Mouse (Mus musculus): ENCODE data around the gene 9530053A07Rik. TPM values are rescaled to one million over a fixed set of nuclear protein-coding genes. Genes with fewer than 3 reads are reported as not detected.
"Not testable (repeated sequence)": the region's sequence is repeated elsewhere in the genome, so short reads cannot be mapped to it uniquely, and the experiment has no call there.

The 9530053A07Rik gene
- not detected in 2 replicates for polyA plus RNA-seq (2014; fragmentation: Nextera tagmentation; extraction: Ambion mirVana)

DNA sequence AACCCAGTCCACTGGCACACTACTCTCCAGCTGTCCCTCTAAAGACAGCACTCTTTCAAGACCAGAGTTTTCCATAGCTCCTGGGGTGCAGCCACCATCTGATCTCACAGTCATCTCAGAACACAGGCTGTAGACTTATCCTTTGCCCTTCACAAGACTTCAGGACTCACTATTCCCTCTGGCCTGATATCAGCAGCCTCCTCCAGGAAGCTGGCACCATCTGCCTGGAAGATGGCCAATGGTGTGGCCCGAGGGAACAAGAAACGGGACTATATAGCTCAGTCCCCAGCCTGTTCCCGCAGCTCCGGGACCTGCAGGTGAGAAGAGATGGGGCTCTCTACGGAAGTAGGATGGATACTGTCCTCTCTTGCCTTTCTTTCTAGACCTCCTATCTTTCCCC lies at the start of gene 9530053A07Rik:
TSS of gene 9530053A07Rik (plus strand) at position 301 of the 400 bp plus-strand sequence.
- Histone ChIP-seq H3K4me3 (ENCODE audit: low read length) (no peak within 1 kb of the TSS), H3K9ac (ENCODE audit: low read depth, low read length) (no peak within 1 kb of the TSS), H3K4me2 (replicated peaks; ENCODE audit: low read depth, low read length) (no peak within 1 kb of the TSS), H3K4me1 (ENCODE audit: control insufficient read depth, insufficient read depth, low read length) (no peaks in the 10 kb centered on the region), H3K9me3 (ENCODE audit: control insufficient read depth, low read length) (no peaks in the 10 kb centered on the region), H3K27ac (ENCODE audit: low read depth, low read length) (no peak within 1 kb of the TSS), H3K27me3 (ENCODE audit: control insufficient read depth, insufficient read depth, low read length) (no peaks in the 10 kb centered on the region), H3K36me3 (ENCODE audit: control insufficient read depth, insufficient read depth, low read length) (no peaks in the 10 kb centered on the region)
- no peak for ATAC-seq (ENCODE audit: low FRiP score, low TSS enrichment)
- WGBS, result 88% methylated on average over 5 of the region's 5 CpGs

DNA sequence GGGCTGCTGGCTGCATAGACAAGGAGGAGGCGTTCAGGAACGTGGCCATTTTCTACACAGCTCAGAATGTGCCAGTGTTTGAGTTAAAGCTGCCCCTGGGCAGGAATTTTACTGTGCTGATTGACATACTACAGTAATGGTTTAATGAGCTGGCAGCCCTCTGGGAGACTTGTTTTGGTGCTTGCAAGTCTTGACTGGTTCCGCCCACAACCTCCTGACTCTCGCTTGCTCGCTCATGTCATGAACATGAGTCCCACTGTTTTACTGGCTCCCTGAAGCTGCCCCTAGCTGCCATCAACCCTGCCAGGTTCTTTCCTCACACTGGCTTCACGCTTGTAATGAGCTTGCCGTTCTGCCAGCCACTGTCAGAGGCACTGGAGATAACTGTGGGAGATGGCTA lies 45.1 kb upstream of the 9530053A07Rik start:
- H3K9ac ChIP-seq (ENCODE audit: low read depth, low read length), result no peak overlapping the region
- ATAC-seq (ENCODE audit: low FRiP score, low TSS enrichment), result no peak
- WGBS, result 64% methylated on average over 7 of the region's 7 CpGs
- no peaks in the 10 kb centered on the region for H3K27me3 ChIP-seq (ENCODE audit: control insufficient read depth, insufficient read depth, low read length)
- no peak overlapping the region for H3K4me2 ChIP-seq (replicated peaks; ENCODE audit: low read depth, low read length)
- no peak overlapping the region for H3K27ac ChIP-seq (ENCODE audit: low read depth, low read length)
- H3K4me1 ChIP-seq (ENCODE audit: control insufficient read depth, insufficient read depth, low read length), result no peaks in the 10 kb centered on the region
- no peak overlapping the region for H3K4me3 ChIP-seq (ENCODE audit: low read length)
- H3K36me3 ChIP-seq (ENCODE audit: control insufficient read depth, insufficient read depth, low read length), result no peaks in the 10 kb centered on the region
- no peaks in the 10 kb centered on the region for H3K9me3 ChIP-seq (ENCODE audit: control insufficient read depth, low read length)

DNA sequence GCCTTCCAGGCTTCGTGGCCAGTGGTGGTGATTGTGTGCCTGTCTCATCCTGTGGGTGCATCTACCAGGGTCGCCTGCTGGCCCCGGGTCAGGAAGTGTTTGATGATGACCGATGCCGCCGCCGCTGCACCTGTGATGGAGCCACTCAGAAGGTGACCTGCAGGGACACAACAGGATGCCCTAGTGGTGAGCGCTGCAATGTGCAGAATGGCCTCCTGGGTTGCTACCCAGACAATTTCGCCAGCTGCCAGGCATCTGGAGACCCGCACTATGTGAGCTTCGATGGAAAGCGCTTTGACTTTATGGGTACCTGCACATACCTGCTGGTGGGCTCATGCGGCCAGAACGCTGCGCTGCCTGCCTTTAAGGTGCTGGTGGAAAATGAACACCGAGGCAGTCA lies 43.0 kb upstream of the 9530053A07Rik start:
- H3K4me2 ChIP-seq (replicated peaks; ENCODE audit: low read depth, low read length), result no peak overlapping the region
- no peak overlapping the region for H3K9ac ChIP-seq (ENCODE audit: low read depth, low read length)
- no peak overlapping the region for H3K27ac ChIP-seq (ENCODE audit: low read depth, low read length)
- no peaks in the 10 kb centered on the region for H3K4me1 ChIP-seq (ENCODE audit: control insufficient read depth, insufficient read depth, low read length)
- no peak for ATAC-seq (ENCODE audit: low FRiP score, low TSS enrichment)
- no peak overlapping the region for H3K4me3 ChIP-seq (ENCODE audit: low read length)
- 85% methylated on average over 16 of the region's 16 CpGs for WGBS
- no peaks in the 10 kb centered on the region for H3K36me3 ChIP-seq (ENCODE audit: control insufficient read depth, insufficient read depth, low read length)
- H3K27me3 ChIP-seq (ENCODE audit: control insufficient read depth, insufficient read depth, low read length), result no peaks in the 10 kb centered on the region
- no peaks in the 10 kb centered on the region for H3K9me3 ChIP-seq (ENCODE audit: control insufficient read depth, low read length)

DNA sequence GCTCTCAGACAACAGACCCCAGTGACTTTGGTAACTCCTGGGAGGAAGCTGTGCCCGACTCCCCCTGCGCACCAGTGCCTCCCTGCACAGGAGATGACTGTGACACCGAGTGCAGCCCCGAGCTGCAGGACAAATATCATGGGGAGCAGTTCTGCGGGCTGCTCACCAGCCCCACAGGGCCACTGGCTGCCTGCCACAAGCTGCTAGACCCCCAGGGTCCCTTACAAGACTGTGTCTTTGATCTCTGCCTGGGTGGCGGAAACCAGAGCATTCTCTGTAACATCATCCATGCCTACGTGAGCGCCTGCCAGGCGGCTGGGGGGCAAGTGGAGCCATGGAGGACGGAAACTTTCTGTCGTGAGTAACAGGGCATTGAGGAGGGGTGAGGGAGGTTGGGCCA lies 35.7 kb upstream of the 9530053A07Rik start:
- 23% methylated on average over 11 of the region's 11 CpGs for WGBS
- H3K36me3 ChIP-seq (ENCODE audit: control insufficient read depth, insufficient read depth, low read length), result no peaks in the 10 kb centered on the region
- H3K9ac ChIP-seq (ENCODE audit: low read depth, low read length), result no peak overlapping the region
- no peak overlapping the region for H3K4me2 ChIP-seq (replicated peaks; ENCODE audit: low read depth, low read length)
- no peaks in the 10 kb centered on the region for H3K27me3 ChIP-seq (ENCODE audit: control insufficient read depth, insufficient read depth, low read length)
- H3K4me1 ChIP-seq (ENCODE audit: control insufficient read depth, insufficient read depth, low read length), result no peaks in the 10 kb centered on the region
- no peaks in the 10 kb centered on the region for H3K9me3 ChIP-seq (ENCODE audit: control insufficient read depth, low read length)
- H3K27ac ChIP-seq (ENCODE audit: low read depth, low read length), result no peak overlapping the region
- no peak for ATAC-seq (ENCODE audit: low FRiP score, low TSS enrichment)
- H3K4me3 ChIP-seq (ENCODE audit: low read length), result no peak overlapping the region

DNA sequence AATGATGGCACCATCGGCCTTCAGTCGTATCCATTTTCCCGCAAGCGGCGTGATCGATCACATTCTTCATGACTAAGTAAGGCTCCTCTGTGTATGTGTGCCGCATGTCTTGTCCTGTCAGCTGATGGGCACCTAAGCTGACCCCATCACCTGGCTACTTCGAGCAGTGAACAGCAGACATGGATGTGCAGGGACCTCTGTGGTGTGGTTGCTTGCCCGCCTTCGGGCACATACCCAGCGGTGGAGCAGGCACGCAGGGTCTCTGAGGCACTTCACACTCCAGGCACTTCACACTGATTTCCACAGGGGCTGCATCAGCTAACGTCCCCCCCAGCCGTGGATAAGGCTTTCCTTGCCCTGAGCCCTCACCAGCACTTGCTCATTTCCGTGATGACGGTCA lies 30.2 kb upstream of the 9530053A07Rik start:
- Histone ChIP-seq H3K9ac (ENCODE audit: low read depth, low read length) (no peak overlapping the region), H3K36me3 (ENCODE audit: control insufficient read depth, insufficient read depth, low read length) (no peaks in the 10 kb centered on the region), H3K27me3 (ENCODE audit: control insufficient read depth, insufficient read depth, low read length) (no peaks in the 10 kb centered on the region), H3K27ac (ENCODE audit: low read depth, low read length) (no peak overlapping the region), H3K4me1 (ENCODE audit: control insufficient read depth, insufficient read depth, low read length) (no peaks in the 10 kb centered on the region), H3K4me2 (replicated peaks; ENCODE audit: low read depth, low read length) (no peak overlapping the region), H3K4me3 (ENCODE audit: low read length) (no peak overlapping the region), H3K9me3 (ENCODE audit: control insufficient read depth, low read length) (no peaks in the 10 kb centered on the region; the same call in 1 of the 2 replicates)
- no peak for ATAC-seq (ENCODE audit: low FRiP score, low TSS enrichment)
- WGBS, result 92% methylated on average over 16 of the region's 16 CpGs

DNA sequence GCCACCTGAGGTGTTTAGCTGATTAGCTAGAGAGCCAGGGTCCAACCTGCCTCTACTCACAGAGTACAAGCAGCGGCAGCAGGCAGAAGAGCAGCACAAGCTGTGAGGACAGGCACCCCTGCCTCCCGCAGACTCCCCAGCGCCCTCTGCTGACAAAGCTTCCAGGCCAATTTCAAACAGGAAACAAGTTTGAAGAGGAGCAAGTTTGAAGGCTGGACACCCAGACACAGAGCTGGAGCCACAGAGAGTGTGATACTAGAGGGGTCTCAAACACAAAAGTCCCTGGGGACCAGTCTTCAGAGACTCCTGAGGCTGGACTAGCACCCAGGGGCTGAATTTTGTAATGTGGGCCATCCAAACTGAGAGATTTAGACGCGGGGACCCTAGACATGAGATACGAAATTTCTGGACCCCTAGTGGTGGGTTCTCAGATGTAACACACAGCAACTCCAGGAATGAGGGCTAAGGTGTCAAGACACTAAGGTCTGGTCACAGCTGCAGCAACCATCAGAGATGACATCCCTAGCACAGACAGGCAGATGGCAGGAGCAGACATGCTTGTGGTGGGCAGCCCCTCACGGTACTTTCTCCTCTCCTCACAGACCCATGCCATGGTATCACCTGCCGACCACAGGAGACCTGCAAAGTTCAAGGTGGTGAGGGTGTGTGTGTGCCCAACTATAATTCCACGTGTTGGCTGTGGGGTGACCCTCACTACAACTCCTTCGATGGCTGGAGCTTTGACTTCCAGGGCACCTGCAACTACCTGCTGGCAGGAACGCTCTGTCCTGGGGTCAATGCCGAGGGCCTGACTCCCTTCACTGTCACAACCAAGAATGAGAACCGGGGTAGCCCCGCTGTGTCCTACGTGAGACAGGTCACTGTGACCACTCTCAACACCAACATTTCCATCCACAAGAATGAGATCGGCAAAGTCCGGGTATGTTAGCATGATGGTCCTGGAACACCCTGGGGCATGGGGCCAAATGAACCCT lies 28.4 kb upstream of the 9530053A07Rik start:
- no peak for ATAC-seq (ENCODE audit: low FRiP score, low TSS enrichment)
- no peak overlapping the region for H3K27ac ChIP-seq (ENCODE audit: low read depth, low read length)
- 71% methylated on average over 17 of the region's 17 CpGs for WGBS

DNA sequence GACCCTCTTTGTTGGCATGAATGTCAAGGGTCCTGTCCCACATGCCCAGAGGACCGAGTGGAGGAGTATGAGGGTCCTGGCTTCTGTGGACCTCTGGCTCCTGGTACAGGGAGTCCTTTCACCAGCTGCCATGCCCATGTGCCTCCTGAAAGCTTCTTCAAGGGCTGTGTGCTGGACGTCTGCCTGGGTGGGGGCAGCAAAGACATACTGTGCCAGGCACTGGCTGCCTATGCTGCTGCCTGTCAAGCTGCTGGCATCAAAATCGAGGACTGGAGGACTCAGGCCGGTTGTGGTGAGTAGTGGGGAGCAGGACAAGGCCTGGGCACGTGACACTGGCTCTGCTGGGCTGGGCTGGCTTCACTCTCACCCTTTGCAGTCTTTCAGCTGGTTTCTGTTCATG lies 26.3 kb upstream of the 9530053A07Rik start:
- H3K4me1 ChIP-seq (ENCODE audit: control insufficient read depth, insufficient read depth, low read length); H3K9ac ChIP-seq (ENCODE audit: low read depth, low read length); H3K36me3 ChIP-seq (ENCODE audit: control insufficient read depth, insufficient read depth, low read length); H3K9me3 ChIP-seq (ENCODE audit: control insufficient read depth, low read length); H3K4me3 ChIP-seq (ENCODE audit: low read length); H3K4me2 ChIP-seq (replicated peaks; ENCODE audit: low read depth, low read length); H3K27me3 ChIP-seq (ENCODE audit: control insufficient read depth, insufficient read depth, low read length); ATAC-seq (ENCODE audit: low FRiP score, low TSS enrichment); H3K27ac ChIP-seq (ENCODE audit: low read depth, low read length): not testable (repeated sequence)
- WGBS, result 43% methylated on average over 4 of the region's 5 CpGs

More for the DNA sequence above, 28.4 kb upstream of the 9530053A07Rik start:
- H3K27me3 ChIP-seq (ENCODE audit: control insufficient read depth, insufficient read depth, low read length), result no peaks in the 10 kb centered on the region
- H3K36me3 ChIP-seq (ENCODE audit: control insufficient read depth, insufficient read depth, low read length), result no peaks in the 10 kb centered on the region
- H3K4me3 ChIP-seq (ENCODE audit: low read length), result no peak overlapping the region
- no peak overlapping the region for H3K4me2 ChIP-seq (replicated peaks; ENCODE audit: low read depth, low read length)
- H3K4me1 ChIP-seq (ENCODE audit: control insufficient read depth, insufficient read depth, low read length), result no peaks in the 10 kb centered on the region
- no peaks in the 10 kb centered on the region; the same call in 1 of the 2 replicates for H3K9me3 ChIP-seq (ENCODE audit: control insufficient read depth, low read length)
- no peak overlapping the region for H3K9ac ChIP-seq (ENCODE audit: low read depth, low read length)

DNA sequence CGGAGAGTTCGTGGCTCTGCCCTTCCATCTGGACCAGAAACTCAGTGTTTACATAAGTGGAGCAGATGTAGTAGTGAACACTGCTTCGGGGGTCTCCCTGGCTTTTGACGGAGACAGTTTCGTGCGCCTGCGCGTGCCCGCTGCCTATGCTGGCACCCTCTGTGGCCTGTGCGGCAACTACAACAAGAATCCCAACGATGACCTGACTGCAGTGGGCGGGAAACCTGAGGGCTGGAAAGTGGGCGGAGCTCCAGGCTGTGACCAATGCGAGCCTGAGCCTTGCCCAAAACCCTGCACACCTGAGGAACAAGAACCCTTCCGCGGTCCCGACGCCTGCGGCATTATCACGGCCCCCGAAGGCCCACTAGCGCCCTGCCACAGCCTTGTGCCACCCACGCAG lies 24.6 kb upstream of the 9530053A07Rik start:
- no peaks in the 10 kb centered on the region for H3K4me1 ChIP-seq (ENCODE audit: control insufficient read depth, insufficient read depth, low read length)
- peak; percentile 82 for ATAC-seq (ENCODE audit: low FRiP score, low TSS enrichment)
- WGBS, result 5% methylated on average over 23 of the region's 23 CpGs
- no peak overlapping the region for H3K27ac ChIP-seq (ENCODE audit: low read depth, low read length)
- peak overlapping the region; percentile 44 for H3K4me2 ChIP-seq (replicated peaks; ENCODE audit: low read depth, low read length)
- H3K4me3 ChIP-seq (ENCODE audit: low read length), result peak overlapping the region; percentile 16
- no peaks in the 10 kb centered on the region for H3K9me3 ChIP-seq (ENCODE audit: control insufficient read depth, low read length)
- H3K27me3 ChIP-seq (ENCODE audit: control insufficient read depth, insufficient read depth, low read length), result no peaks in the 10 kb centered on the region
- H3K36me3 ChIP-seq (ENCODE audit: control insufficient read depth, insufficient read depth, low read length), result no peaks in the 10 kb centered on the region
- H3K9ac ChIP-seq (ENCODE audit: low read depth, low read length), result peak overlapping the region; percentile 32; the same call in 1 of the 2 replicates

DNA sequence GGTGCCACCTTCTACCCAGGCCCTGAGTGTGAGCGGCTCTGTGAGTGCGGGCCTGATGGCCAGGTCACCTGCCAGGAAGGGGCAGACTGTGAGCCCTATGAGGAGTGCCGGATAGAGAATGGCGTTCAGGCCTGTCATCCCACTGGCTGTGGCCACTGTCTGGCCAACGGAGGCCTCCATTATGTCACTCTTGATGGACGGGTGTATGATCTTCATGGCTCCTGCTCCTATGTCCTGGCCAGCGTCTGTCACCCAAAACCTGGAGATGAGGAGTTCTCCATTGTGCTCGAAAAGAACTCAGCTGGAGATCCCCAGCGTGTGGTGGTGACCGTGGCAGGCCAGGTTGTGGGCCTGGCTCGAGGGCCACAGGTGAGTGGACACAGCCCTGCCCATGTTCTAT lies 23.0 kb upstream of the 9530053A07Rik start:
- Histone ChIP-seq H3K4me3 (ENCODE audit: low read length) (no peak overlapping the region), H3K4me2 (replicated peaks; ENCODE audit: low read depth, low read length) (no peak overlapping the region), H3K9me3 (ENCODE audit: control insufficient read depth, low read length) (no peaks in the 10 kb centered on the region), H3K36me3 (ENCODE audit: control insufficient read depth, insufficient read depth, low read length) (no peaks in the 10 kb centered on the region), H3K27me3 (ENCODE audit: control insufficient read depth, insufficient read depth, low read length) (no peaks in the 10 kb centered on the region), H3K4me1 (ENCODE audit: control insufficient read depth, insufficient read depth, low read length) (no peaks in the 10 kb centered on the region), H3K27ac (ENCODE audit: low read depth, low read length) (no peak overlapping the region), H3K9ac (ENCODE audit: low read depth, low read length) (no peak overlapping the region)
- ATAC-seq (ENCODE audit: low FRiP score, low TSS enrichment), result no peak
- WGBS, result 91% methylated on average over 11 of the region's 11 CpGs

All from kidney, embryonic 14.5 days (tissue).